Mouse (Mus musculus): ENCODE data around the gene Zbtb11. TPM values are rescaled to one million over a fixed set of nuclear protein-coding genes. Genes with fewer than 3 reads are reported as not detected.
"Not testable (repeated sequence)": the region's sequence is repeated elsewhere in the genome, so short reads cannot be mapped to it uniquely, and the experiment has no call there.

Zbtb11 gene
- total and polyA plus RNA-seq, 3 experiments, result 2.3 to 11.2 (median 10.3) TPM

- no peak for DNase-seq
- TF ChIP-seq EP300 (IDR thresholded peaks at IDR 0.05; ENCODE audit: insufficient read depth, low read depth, low read length), result no peak
- TF ChIP-seq CTCF (IDR thresholded peaks at IDR 0.05), result no peak
- no peak for TF ChIP-seq POLR2A (IDR thresholded peaks at IDR 0.05; ENCODE audit: insufficient read depth, low read depth, low read length)
- no peaks in the 10 kb centered on the region for H3K27me3 ChIP-seq (ENCODE audit: control insufficient read depth, insufficient read depth, low read length)
- 42% methylated on average over 6 of the region's 6 CpGs for WGBS
- H3K36me3 ChIP-seq (ENCODE audit: control insufficient read depth, insufficient read depth, low read length), result peaks cover 6% of the 10 kb centered on the region; the same call in 1 of the 2 replicates
- no peak overlapping the region for H3K9ac ChIP-seq (ENCODE audit: low read depth, low read length)
- H3K4me1 ChIP-seq (ENCODE audit: control insufficient read depth, insufficient read depth, low read length), result peaks cover 2% of the 10 kb centered on the region
- H3K27ac ChIP-seq, result no peak overlapping the region
- intact Hi-C loops (cut with DNase I), result no loop called here
- no peaks in the 10 kb centered on the region for H3K79me2 ChIP-seq (replicated peaks; ENCODE audit: control insufficient read depth, insufficient read depth, low read length)
- H3K4me3 ChIP-seq, result peak overlapping the region; percentile 88
Measured at GRCm38 (mm10) chr16:56036501-56036900, 62.8 kb downstream of the Zbtb11 start.

GRCm38 (mm10) chr16:56037138-56038010 lies 63.7 kb downstream of the Zbtb11 start, which contains the start of gene Trmt10c:
Gene Trmt10c (minus strand): TSS chr16:56037819.
- Histone ChIP-seq H3K4me3 (peak within 1 kb of the TSS; percentile 88), H3K36me3 (ENCODE audit: control insufficient read depth, insufficient read depth, low read length) (peaks cover 6% of the 10 kb centered on the region; the same call in 1 of the 2 replicates), H3K79me2 (replicated peaks; ENCODE audit: control insufficient read depth, insufficient read depth, low read length) (no peaks in the 10 kb centered on the region), H3K9ac (ENCODE audit: low read depth, low read length) (peak within 1 kb of the TSS; percentile 80), H3K4me1 (ENCODE audit: control insufficient read depth, insufficient read depth, low read length) (peaks cover 2% of the 10 kb centered on the region), H3K27ac (peak within 1 kb of the TSS; percentile 91), H3K27me3 (ENCODE audit: control insufficient read depth, insufficient read depth, low read length) (no peaks in the 10 kb centered on the region)
- intact Hi-C loops (cut with DNase I), result loop anchor here (1.0 kb wide), 1 partner anchor 38 kb away; no protein-coding TSS in a partner anchor
- TF ChIP-seq POLR2A (IDR thresholded peaks at IDR 0.05; ENCODE audit: insufficient read depth, low read depth, low read length) (peak; percentile 88), CTCF (IDR thresholded peaks at IDR 0.05) (no peak), EP300 (IDR thresholded peaks at IDR 0.05; ENCODE audit: insufficient read depth, low read depth, low read length) (no peak)
- WGBS, result under 1% methylated on average over 63 of the region's 63 CpGs
- peak; percentile 94 to 97 for DNase-seq

DNA sequence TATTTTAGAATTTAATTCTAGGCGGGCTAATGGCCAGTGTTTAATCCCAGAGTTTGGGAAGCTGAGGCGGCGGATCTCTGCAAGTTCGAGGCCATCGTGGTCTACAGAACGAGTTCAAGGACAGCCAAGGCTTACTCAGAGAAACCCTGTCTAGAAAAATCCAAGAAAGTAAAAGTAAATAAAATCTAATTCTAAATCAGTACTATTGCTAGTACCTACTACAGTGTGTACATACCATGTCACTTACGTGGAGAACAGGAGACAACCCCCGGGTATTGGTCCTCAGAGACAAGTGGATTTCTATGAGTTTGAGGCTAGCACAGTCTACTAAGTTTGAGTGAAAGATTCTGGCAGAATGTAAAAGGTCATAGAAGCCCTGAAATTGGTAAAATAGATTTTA lies 64.4 kb downstream of the Zbtb11 start:
- 31% methylated on average over 8 of the region's 8 CpGs for WGBS
- TF ChIP-seq POLR2A (IDR thresholded peaks at IDR 0.05; ENCODE audit: insufficient read depth, low read depth, low read length) (no peak), EP300 (IDR thresholded peaks at IDR 0.05; ENCODE audit: insufficient read depth, low read depth, low read length) (no peak), CTCF (IDR thresholded peaks at IDR 0.05) (no peak)
- intact Hi-C loops (cut with DNase I), result no loop called here
- Histone ChIP-seq H3K27me3 (ENCODE audit: control insufficient read depth, insufficient read depth, low read length) (no peaks in the 10 kb centered on the region), H3K4me3 (peak overlapping the region; percentile 88), H3K36me3 (ENCODE audit: control insufficient read depth, insufficient read depth, low read length) (peaks cover 6% of the 10 kb centered on the region; the same call in 1 of the 2 replicates), H3K27ac (peak overlapping the region; percentile 91), H3K79me2 (replicated peaks; ENCODE audit: control insufficient read depth, insufficient read depth, low read length) (no peaks in the 10 kb centered on the region), H3K4me1 (ENCODE audit: control insufficient read depth, insufficient read depth, low read length) (peaks cover 2% of the 10 kb centered on the region), H3K9ac (ENCODE audit: low read depth, low read length) (peak overlapping the region; percentile 69)
- no peak for DNase-seq

- no CpG with 5 or more reads among the region's 4 CpGs for WGBS
- H3K27me3 ChIP-seq (ENCODE audit: control insufficient read depth, insufficient read depth, low read length), result not testable (repeated sequence)
Measured at GRCm38 (mm10) chr16:56048038-56048437, 74.4 kb downstream of the Zbtb11 start, which contains the start of gene Senp7. Gene Senp7 (plus strand): TSS chr16:56048338.

GRCm38 (mm10) chr16:56055911-56056310 lies 82.2 kb downstream of the Zbtb11 start:
- intact Hi-C loops (cut with DNase I), result no loop called here

More at GRCm38 (mm10) chr16:56048038-56048437, 74.4 kb downstream of the Zbtb11 start, which contains the start of gene Senp7:
- H3K79me2 ChIP-seq (replicated peaks; ENCODE audit: control insufficient read depth, insufficient read depth, low read length); H3K36me3 ChIP-seq (ENCODE audit: control insufficient read depth, insufficient read depth, low read length); DNase-seq; H3K4me1 ChIP-seq (ENCODE audit: control insufficient read depth, insufficient read depth, low read length); H3K4me3 ChIP-seq; intact Hi-C loops (cut with DNase I); H3K27ac ChIP-seq; H3K9ac ChIP-seq (ENCODE audit: low read depth, low read length): not testable (repeated sequence)

More at GRCm38 (mm10) chr16:56055911-56056310, 82.2 kb downstream of the Zbtb11 start:
- H3K4me3 ChIP-seq, result no peak overlapping the region
- no peaks in the 10 kb centered on the region for H3K27me3 ChIP-seq (ENCODE audit: control insufficient read depth, insufficient read depth, low read length)
- TF ChIP-seq POLR2A (IDR thresholded peaks at IDR 0.05; ENCODE audit: insufficient read depth, low read depth, low read length) (no peak), CTCF (IDR thresholded peaks at IDR 0.05) (no peak), EP300 (IDR thresholded peaks at IDR 0.05; ENCODE audit: insufficient read depth, low read depth, low read length) (no peak)
- H3K27ac ChIP-seq, result no peak overlapping the region
- H3K79me2 ChIP-seq (replicated peaks; ENCODE audit: control insufficient read depth, insufficient read depth, low read length), result no peaks in the 10 kb centered on the region
- no peaks in the 10 kb centered on the region for H3K36me3 ChIP-seq (ENCODE audit: control insufficient read depth, insufficient read depth, low read length)
- H3K4me1 ChIP-seq (ENCODE audit: control insufficient read depth, insufficient read depth, low read length), result no peaks in the 10 kb centered on the region
- DNase-seq, result no peak
- 77% methylated on average over 3 of the region's 3 CpGs for WGBS
- H3K9ac ChIP-seq (ENCODE audit: low read depth, low read length), result no peak overlapping the region
